Mouse (Mus musculus) heart, embryonic 14.5 days (tissue): Measurements from ENCODE around the gene Ehf. TPM values are rescaled to one million over a fixed set of nuclear protein-coding genes. Genes with fewer than 3 reads are reported as not detected.

Source experiments
- ATAC-seq: fragments of 200-750 bp; cut with Nextera tagmentation; 2 replicates; pipeline ENCODE4 v1.8.0; 2017; ENCODE audit warnings: low read depth, moderate TSS enrichment; ENCODE audit not compliant: insufficient number of reproducible peaks, insufficient read depth, low FRiP score
- H3K27ac ChIP-seq, 2 experiments: fragments of 200-500 bp in 1 of 2; fragments of 300-500 bp in 1 of 2; sonication (generic) in 1 of 2; replicated peaks in 1 of 2; 2 replicates each; pipeline ENCODE4 v1.5.1; 2012 to 2014; ENCODE audit warnings: low read depth in 2 of 2, low read length in 2 of 2, control low read depth in 1 of 2, mild to moderate bottlenecking in 1 of 2, mixed read lengths in 1 of 2; ENCODE audit not compliant: control insufficient read depth in 1 of 2, insufficient read depth in 1 of 2
- H3K27me3 ChIP-seq: fragments of 300-500 bp; sonication (generic); 2 replicates; pipeline ENCODE4 v1.6.1; 2014; ENCODE audit warnings: mild to moderate bottlenecking, low read length, control low read depth; ENCODE audit not compliant: control insufficient read depth, insufficient read depth
- H3K36me3 ChIP-seq: fragments of 300-500 bp; sonication (generic); 2 replicates; pipeline ENCODE4 v1.6.1; 2014; ENCODE audit warnings: mild to moderate bottlenecking, control low read depth, low read length, mixed read lengths; ENCODE audit not compliant: control insufficient read depth, insufficient read depth
- H3K4me1 ChIP-seq, 2 experiments: fragments of 200-500 bp in 1 of 2; fragments of 300-500 bp in 1 of 2; sonication (generic) in 1 of 2; 2 replicates each; pipeline ENCODE4 v1.6.1; 2012 to 2014; ENCODE audit warnings: low read length in 2 of 2, control low read depth in 1 of 2, mixed read lengths in 1 of 2; ENCODE audit not compliant: control insufficient read depth in 2 of 2, insufficient read depth in 2 of 2
- H3K4me2 ChIP-seq: fragments of 300-500 bp; sonication (generic); 2 replicates; pipeline ENCODE4 v1.6.1; 2014; ENCODE audit warnings: mild to moderate bottlenecking, low read length
- H3K4me3 ChIP-seq, 2 experiments: fragments of 200-500 bp in 1 of 2; fragments of 300-500 bp in 1 of 2; sonication (generic) in 1 of 2; 2 replicates each; pipeline ENCODE4 v1.5.1; 2012 to 2014; ENCODE audit warnings: low read length in 2 of 2, mild to moderate bottlenecking in 2 of 2, control low read depth in 1 of 2, low read depth in 1 of 2, moderate library complexity in 1 of 2; ENCODE audit not compliant: control insufficient read depth in 1 of 2, insufficient read depth in 1 of 2
- H3K9ac ChIP-seq: fragments of 300-500 bp; sonication (generic); 2 replicates; pipeline ENCODE4 v1.6.1; 2014; ENCODE audit warnings: mild to moderate bottlenecking, low read length
- H3K9me3 ChIP-seq: fragments of 300-500 bp; sonication (generic); 2 replicates; pipeline ENCODE4 v1.6.1; 2016; ENCODE audit warnings: low read length, control low read depth; ENCODE audit not compliant: control insufficient read depth
- WGBS: fragments of 180-500 bp; shearing (Covaris S2); extraction: QIAGEN DNeasy Blood & Tissue Kit; methylation state at CpG from one replicate; pipeline ENCODE4 v1.1.7; 2014; 5-methylcytosine and 5-hydroxymethylcytosine counted together
- polyA plus RNA-seq: library from polyadenylated mRNA; unstranded; fragments of >200 nt; fragmentation: Nextera tagmentation; extraction: Ambion mirVana; gene quantifications from 2 replicates; pipeline ENCODE4 v1.2.1, GENCODE M21; 2014

The Ehf gene
- polyA plus RNA-seq, 1 experiment from 2014 or later = 0.20 TPM

GRCm38 (mm10) chr2:103322171-103322570 is 19.1 kb upstream of the Ehf start:
- H3K27me3 ChIP-seq = no peaks in the 10 kb centered on the region
- WGBS = 48% methylated on average over 1 of the region's 1 CpGs

GRCm38 (mm10) chr2:103321638-103322037 is 18.6 kb upstream of the Ehf start:
- Histone ChIP-seq H3K4me2 (no peak overlapping the region), H3K4me1 (peaks cover 0 to 3% of the 10 kb centered on the region in 2 experiments; a peak in 1 of 4 replicates), H3K4me3 (no peak overlapping the region), H3K27me3 (no peaks in the 10 kb centered on the region), H3K9me3 (no peaks in the 10 kb centered on the region), H3K9ac (no peak overlapping the region), H3K36me3 (no peaks in the 10 kb centered on the region), H3K27ac (no peak overlapping the region)
- ATAC-seq = no peak
- WGBS = 81% methylated on average over 4 of the region's 4 CpGs

More at GRCm38 (mm10) chr2:103322171-103322570, 19.1 kb upstream of the Ehf start:
- Histone ChIP-seq H3K27ac (no peak overlapping the region), H3K9me3 (no peaks in the 10 kb centered on the region), H3K4me2 (no peak overlapping the region), H3K9ac (no peak overlapping the region), H3K4me3 (no peak overlapping the region), H3K4me1 (peaks cover 0 to 3% of the 10 kb centered on the region in 2 experiments; a peak in 1 of 4 replicates), H3K36me3 (no peaks in the 10 kb centered on the region)
- ATAC-seq = no peak

- Histone ChIP-seq H3K27me3 (no peaks in the 10 kb centered on the region; the same call in 1 of the 2 replicates), H3K9ac (no peak overlapping the region), H3K4me3 (no peak overlapping the region), H3K27ac (no peak overlapping the region), H3K4me1 (no peaks in the 10 kb centered on the region), H3K4me2 (no peak overlapping the region), H3K9me3 (no peaks in the 10 kb centered on the region), H3K36me3 (no peaks in the 10 kb centered on the region)
- ATAC-seq = no peak
- 84% methylated on average over 4 of the region's 4 CpGs for WGBS
Measured at GRCm38 (mm10) chr2:103314002-103314401, 10.9 kb upstream of the Ehf start.

GRCm38 (mm10) chr2:103312640-103313039 is 9.6 kb upstream of the Ehf start:
- no peak overlapping the region for H3K4me2 ChIP-seq
- H3K36me3 ChIP-seq = no peaks in the 10 kb centered on the region
- H3K9me3 ChIP-seq = no peaks in the 10 kb centered on the region
- no peak for ATAC-seq
- no peaks in the 10 kb centered on the region for H3K4me1 ChIP-seq
- H3K4me3 ChIP-seq = no peak overlapping the region
- H3K27ac ChIP-seq = no peak overlapping the region
- 38% methylated on average over 4 of the region's 4 CpGs for WGBS
- no peak overlapping the region for H3K9ac ChIP-seq
- no peaks in the 10 kb centered on the region; the same call in 1 of the 2 replicates for H3K27me3 ChIP-seq

- Histone ChIP-seq H3K4me1 (no peaks in the 10 kb centered on the region), H3K4me2 (no peak overlapping the region), H3K27ac (no peak overlapping the region), H3K36me3 (no peaks in the 10 kb centered on the region), H3K27me3 (no peaks in the 10 kb centered on the region; the same call in 1 of the 2 replicates), H3K9me3 (no peaks in the 10 kb centered on the region), H3K9ac (no peak overlapping the region), H3K4me3 (no peak overlapping the region)
- 64% methylated on average over 5 of the region's 5 CpGs for WGBS
- ATAC-seq = no peak
Measured at GRCm38 (mm10) chr2:103310663-103311062, 7.6 kb upstream of the Ehf start.

- Histone ChIP-seq H3K9ac (no peak overlapping the region), H3K4me3 (no peak overlapping the region), H3K27me3 (no peaks in the 10 kb centered on the region; the same call in none of the 2 replicates), H3K9me3 (no peaks in the 10 kb centered on the region), H3K27ac (no peak overlapping the region), H3K36me3 (no peaks in the 10 kb centered on the region), H3K4me2 (no peak overlapping the region), H3K4me1 (peaks cover 0 to 3% of the 10 kb centered on the region in 2 experiments; a peak in 1 of 4 replicates)
- ATAC-seq = no peak
- 34% methylated on average over 6 of the region's 6 CpGs for WGBS
Measured at GRCm38 (mm10) chr2:103306686-103307085, 3.6 kb upstream of the Ehf start.

- ATAC-seq = no peak
- Histone ChIP-seq H3K9ac (no peak overlapping the region), H3K4me1 (peaks cover 3 to 7% of the 10 kb centered on the region in 2 experiments; a peak in 2 of 4 replicates), H3K4me2 (no peak overlapping the region), H3K27ac (no peak overlapping the region), H3K4me3 (no peak overlapping the region), H3K36me3 (no peaks in the 10 kb centered on the region), H3K27me3 (no peaks in the 10 kb centered on the region; the same call in 1 of the 2 replicates), H3K9me3 (no peaks in the 10 kb centered on the region)
- 26% methylated on average over 6 of the region's 6 CpGs for WGBS
Measured at GRCm38 (mm10) chr2:103302669-103303068, 409 bp downstream of the Ehf start.
